Mouse (Mus musculus) hindbrain, postnatal 0 days (tissue): ENCODE measurements at regions not wholly inside any gene's neighbourhood (a gene's known extent, or its start where the extent isn't known, plus 50 kb on each side); places are given as distances from the start of the nearest gene placed in this dataset.

Experiments
- ATAC-seq: fragments of 200-750 bp; cut with Nextera tagmentation; 2 replicates; pipeline ENCODE4 v1.8.0; 2017; ENCODE audit warnings: mild to moderate bottlenecking, moderate TSS enrichment, moderate library complexity
- DNase-seq: peaks from one replicate; pipeline ENCODE4 v3.0.0-alpha.2; 2015; ENCODE audit warnings: low spot score
- H3K27ac ChIP-seq: fragments of 300-500 bp; sonication (generic); 2 replicates; pipeline ENCODE4 v1.5.1; 2014; ENCODE audit warnings: mild to moderate bottlenecking
- H3K27me3 ChIP-seq: fragments of 300-500 bp; sonication (generic); 2 replicates; pipeline ENCODE4 v1.6.1; 2014; ENCODE audit warnings: low read length, mixed read lengths; ENCODE audit not compliant: insufficient read depth
- H3K36me3 ChIP-seq: fragments of 300-500 bp; sonication (generic); 2 replicates; pipeline ENCODE4 v1.6.1; 2014; ENCODE audit warnings: low read length, mixed read lengths; ENCODE audit not compliant: insufficient read depth
- H3K4me1 ChIP-seq: fragments of 300-500 bp; sonication (generic); 2 replicates; pipeline ENCODE4 v1.6.1; 2014; ENCODE audit warnings: antibody characterized with exemption, low read length, mixed read lengths; ENCODE audit not compliant: insufficient read depth
- H3K4me2 ChIP-seq: fragments of 300-500 bp; sonication (generic); 2 replicates; pipeline ENCODE4 v1.6.1; 2014; ENCODE audit warnings: low read depth, mild to moderate bottlenecking, low read length, moderate library complexity, mixed read lengths
- H3K4me3 ChIP-seq: fragments of 300-500 bp; sonication (generic); 2 replicates; pipeline ENCODE4 v1.5.1; 2014; ENCODE audit warnings: low read length
- H3K9ac ChIP-seq: fragments of 300-500 bp; sonication (generic); replicated peaks from 2 replicates; pipeline ENCODE4 v1.6.1; 2014; ENCODE audit warnings: mild to moderate bottlenecking, low read length, moderate library complexity, mixed read lengths
- H3K9me3 ChIP-seq: fragments of 300-500 bp; sonication (generic); 2 replicates; pipeline ENCODE4 v1.6.1; 2016; ENCODE audit warnings: low read length, mixed read lengths
- CTCF ChIP-seq: IDR thresholded peaks from 2 replicates; pipeline ENCODE4 v1.5.1; 2016; ENCODE audit warnings: antibody characterized with exemption, control low read depth, low read depth

DNA sequence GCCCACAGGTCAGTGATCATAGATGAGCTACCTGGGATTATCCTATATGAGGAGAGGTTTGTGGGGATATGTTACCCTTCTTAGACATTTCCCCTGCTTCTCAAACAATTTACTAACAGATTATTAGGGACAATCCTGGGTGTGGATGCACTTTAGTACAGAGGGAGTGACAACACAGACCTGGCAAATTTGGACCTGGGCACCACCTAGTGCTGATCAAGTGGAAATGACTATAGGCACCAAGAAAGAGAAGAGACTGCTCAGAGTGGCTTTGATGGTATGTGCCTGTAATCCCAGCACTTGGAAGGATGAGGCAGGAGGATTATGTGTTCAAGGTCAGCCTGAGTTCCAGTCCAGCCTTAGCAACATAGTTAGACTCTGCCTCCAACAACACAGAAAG, 51.1 kb upstream of the Gm815 start:
- H3K9me3 ChIP-seq = no peaks in the 10 kb centered on the region
- TF ChIP-seq CTCF = 0 out of 2 replicates have a peak, but pooled peaks have one; percentile 31
- ATAC-seq (no peak), DNase-seq (no peak)
- no peak overlapping the region for H3K9ac ChIP-seq
- no peaks in the 10 kb centered on the region for H3K4me1 ChIP-seq
- no peaks in the 10 kb centered on the region for H3K36me3 ChIP-seq
- no peak overlapping the region for H3K4me2 ChIP-seq
- no peak overlapping the region for H3K27ac ChIP-seq
- no peaks in the 10 kb centered on the region for H3K27me3 ChIP-seq
- no peak overlapping the region for H3K4me3 ChIP-seq
